Mouse (Mus musculus): Measurements from ENCODE around the gene Dusp1.

- TF ChIP-seq CTCF (IDR thresholded peaks at IDR 0.05; ENCODE audit: extremely low read depth, insufficient read depth, low read length) (no peak), POLR2A (IDR thresholded peaks at IDR 0.05; ENCODE audit: extremely low read depth, insufficient read depth, low read length) (no peak)
Observed at GRCm38 (mm10) chr17:26498626-26499025, 63.3 kb downstream of the Dusp1 start.
